Mouse (Mus musculus) kidney, embryonic 14.5 days (tissue): ENCODE measurements around the gene Atl3. TPM values are rescaled to one million over a fixed set of nuclear protein-coding genes. Genes with fewer than 3 reads are reported as not detected.

Experiments
- ATAC-seq: fragments of 200-750 bp; cut with Nextera tagmentation; 2 replicates; pipeline ENCODE4 v1.8.0; 2017; ENCODE audit warnings: moderate number of reproducible peaks, mild to moderate bottlenecking, moderate TSS enrichment, moderate library complexity; ENCODE audit not compliant: low FRiP score, low TSS enrichment
- H3K27ac ChIP-seq: fragments of 300-500 bp; sonication (generic); 2 replicates; pipeline ENCODE4 v1.5.1; 2014; ENCODE audit warnings: low read depth, mild to moderate bottlenecking, low read length, moderate library complexity, mixed read lengths
- H3K27me3 ChIP-seq: fragments of 300-500 bp; sonication (generic); 2 replicates; pipeline ENCODE4 v1.6.1; 2014; ENCODE audit warnings: mild to moderate bottlenecking, low read length; ENCODE audit not compliant: control insufficient read depth, insufficient read depth
- H3K36me3 ChIP-seq: fragments of 300-500 bp; sonication (generic); 2 replicates; pipeline ENCODE4 v1.6.1; 2014; ENCODE audit warnings: low read length, mixed read lengths; ENCODE audit not compliant: control insufficient read depth, insufficient read depth
- H3K4me1 ChIP-seq: fragments of 300-500 bp; sonication (generic); 2 replicates; pipeline ENCODE4 v1.6.1; 2014; ENCODE audit warnings: low read length, mixed read lengths; ENCODE audit not compliant: control insufficient read depth, insufficient read depth
- H3K4me2 ChIP-seq: fragments of 300-500 bp; sonication (generic); replicated peaks from 2 replicates; pipeline ENCODE4 v1.6.1; 2014; ENCODE audit warnings: low read depth, mild to moderate bottlenecking, low read length
- H3K4me3 ChIP-seq: fragments of 300-500 bp; sonication (generic); 2 replicates; pipeline ENCODE4 v1.5.1; 2014; ENCODE audit warnings: mild to moderate bottlenecking, low read length
- H3K9ac ChIP-seq: fragments of 300-500 bp; sonication (generic); 2 replicates; pipeline ENCODE4 v1.6.1; 2014; ENCODE audit warnings: low read depth, mild to moderate bottlenecking, low read length, moderate library complexity
- H3K9me3 ChIP-seq: fragments of 300-500 bp; sonication (generic); 2 replicates; pipeline ENCODE4 v1.6.1; 2016; ENCODE audit warnings: low read length; ENCODE audit not compliant: control insufficient read depth
- WGBS: fragments of 180-500 bp; shearing (Covaris S2); extraction: QIAGEN DNeasy Blood & Tissue Kit; methylation state at CpG from one replicate; pipeline ENCODE4 v1.1.7; 2014; 5-methylcytosine and 5-hydroxymethylcytosine counted together
- polyA plus RNA-seq: library from polyadenylated mRNA; unstranded; fragments of >200 nt; fragmentation: Nextera tagmentation; extraction: Ambion mirVana; gene quantifications from 2 replicates; pipeline ENCODE4 v1.2.1, GENCODE M21; 2014

Gene Atl3
- polyA plus RNA-seq, 1 experiment from 2014 or later: 17.7 TPM

DNA sequence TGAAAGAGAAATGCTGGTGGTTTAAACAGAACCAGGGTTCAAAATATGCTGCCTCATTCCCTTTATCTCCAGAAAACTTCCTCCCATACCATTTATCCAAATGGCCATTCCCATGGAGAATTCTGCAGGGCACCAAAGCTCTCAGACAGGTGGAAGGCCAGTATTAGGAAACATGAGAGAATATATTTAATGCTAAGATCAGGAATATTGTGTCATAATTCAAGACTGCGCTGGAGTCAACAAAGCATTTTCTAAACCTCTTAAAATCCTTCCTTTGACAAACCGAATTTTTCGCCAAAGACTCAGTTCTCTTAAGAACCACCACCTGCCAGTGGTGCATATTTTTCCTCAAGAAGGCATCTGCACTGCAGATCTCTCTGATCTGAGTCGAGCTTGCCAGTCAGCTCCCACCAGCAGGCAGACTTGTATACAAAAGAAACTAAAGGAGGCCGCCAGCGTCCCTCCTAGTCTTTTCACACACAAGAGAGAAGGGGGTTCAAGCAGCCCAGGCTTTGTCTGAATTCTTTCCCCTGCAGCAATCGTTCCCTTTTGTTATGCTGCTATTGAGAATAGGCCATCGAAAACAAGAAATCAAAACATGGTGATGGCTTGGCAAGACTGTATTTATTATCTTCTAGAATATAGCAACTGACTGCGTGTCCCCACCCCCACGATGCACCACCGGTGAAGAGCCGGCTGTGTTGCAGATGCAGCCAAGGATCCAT, 12.1 kb upstream of the Atl3 start:
- Histone ChIP-seq H3K4me1 (peaks cover 3% of the 10 kb centered on the region; the same call in 1 of the 2 replicates), H3K36me3 (0 out of 2 replicates have a peak, but pooled peaks cover 4% of the 10 kb centered on the region), H3K9me3 (no peaks in the 10 kb centered on the region), H3K4me3 (peak overlapping the region; percentile 71), H3K27ac (no peak overlapping the region), H3K27me3 (no peaks in the 10 kb centered on the region), H3K4me2 (peak overlapping the region; percentile 65), H3K9ac (peak overlapping the region; percentile 91; the same call in 1 of the 2 replicates)
- 5% methylated on average over 12 of the region's 12 CpGs for WGBS
- no peak for ATAC-seq

DNA sequence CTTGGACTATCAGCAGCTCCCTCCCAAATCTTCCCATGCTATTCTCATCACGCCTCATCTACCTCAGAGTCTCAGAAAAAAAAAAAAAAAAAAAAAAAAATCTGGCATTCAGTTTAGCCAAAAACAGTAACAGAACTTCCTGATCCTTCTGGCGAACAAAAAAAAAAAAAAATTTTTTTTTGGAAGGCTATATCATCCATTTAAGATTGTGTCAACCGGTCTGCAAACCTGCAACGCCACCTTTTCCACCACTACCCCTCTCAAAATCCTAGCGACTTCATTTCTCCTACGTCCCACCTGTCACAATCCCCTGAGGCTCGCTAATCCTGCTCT, 11.6 kb upstream of the Atl3 start:
- Histone ChIP-seq H3K4me3 (peak overlapping the region; percentile 71), H3K27ac (peak overlapping the region; percentile 97), H3K9ac (peak overlapping the region; percentile 91), H3K4me2 (peak overlapping the region; percentile 65), H3K9me3 (no peaks in the 10 kb centered on the region), H3K4me1 (peaks cover 3% of the 10 kb centered on the region; the same call in 1 of the 2 replicates), H3K36me3 (0 out of 2 replicates have a peak, but pooled peaks cover 1% of the 10 kb centered on the region), H3K27me3 (no peaks in the 10 kb centered on the region)
- 0% methylated on average over 7 of the region's 7 CpGs for WGBS
- ATAC-seq: no peak

DNA sequence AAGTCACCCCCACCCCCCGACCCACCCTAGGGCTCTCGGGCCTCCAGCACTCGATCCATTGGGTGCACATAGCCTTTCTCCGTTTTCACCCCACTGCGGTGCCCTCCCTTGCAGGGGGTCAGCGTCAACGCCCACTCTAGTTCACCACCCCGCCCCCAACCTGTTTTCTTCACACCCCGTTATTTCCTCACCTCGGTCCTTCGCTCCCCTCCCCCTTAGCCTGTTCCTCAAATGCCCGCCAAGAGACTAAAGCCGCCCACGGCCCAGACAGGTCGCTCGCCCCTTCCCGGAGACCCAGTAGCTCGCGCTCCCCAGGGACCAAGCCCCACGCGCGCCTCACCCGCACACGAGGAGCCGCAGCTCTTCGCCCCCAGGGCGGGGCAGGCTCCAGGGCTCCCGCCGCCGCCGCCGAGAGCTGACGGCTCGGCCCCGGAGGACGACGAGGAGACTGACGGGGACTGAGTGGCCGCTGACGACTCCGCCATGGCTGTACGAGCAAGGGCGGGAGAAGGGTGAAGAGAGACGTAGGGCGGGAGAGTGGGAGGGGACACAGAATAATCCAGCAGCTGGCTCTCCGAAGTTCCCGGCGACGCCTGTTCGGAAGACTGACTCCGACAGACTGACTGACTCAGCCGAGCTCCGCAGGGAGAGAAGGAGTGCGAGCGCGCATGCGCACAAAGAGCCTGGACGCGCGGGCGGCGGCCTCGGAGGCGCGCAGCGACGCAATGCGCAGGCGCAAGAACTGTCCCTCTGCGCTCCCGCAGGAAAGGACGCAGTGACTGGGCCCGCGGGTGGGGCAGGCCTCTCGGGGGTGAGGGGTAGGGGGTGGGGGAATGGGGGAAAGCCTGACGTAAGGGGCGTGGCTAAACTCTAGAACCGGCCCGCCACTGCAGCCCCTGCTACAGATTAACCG, 11.0 kb upstream of the Atl3 start, which contains the start of gene Rtn3:
TSS of gene Rtn3 (minus strand) at position 683 of the 913 bp plus-strand sequence.
- WGBS: under 1% methylated on average over 79 of the region's 80 CpGs
- peaks cover 3% of the 10 kb centered on the region; the same call in 1 of the 2 replicates for H3K4me1 ChIP-seq
- no peaks in the 10 kb centered on the region for H3K9me3 ChIP-seq
- peak within 1 kb of the TSS; percentile 71 for H3K4me3 ChIP-seq
- H3K9ac ChIP-seq: peak within 1 kb of the TSS; percentile 91
- no peaks in the 10 kb centered on the region for H3K27me3 ChIP-seq
- H3K4me2 ChIP-seq: peak within 1 kb of the TSS; percentile 65
- peak; percentile 95 for ATAC-seq
- H3K27ac ChIP-seq: peak within 1 kb of the TSS; percentile 97
- H3K36me3 ChIP-seq: no peaks in the 10 kb centered on the region

DNA sequence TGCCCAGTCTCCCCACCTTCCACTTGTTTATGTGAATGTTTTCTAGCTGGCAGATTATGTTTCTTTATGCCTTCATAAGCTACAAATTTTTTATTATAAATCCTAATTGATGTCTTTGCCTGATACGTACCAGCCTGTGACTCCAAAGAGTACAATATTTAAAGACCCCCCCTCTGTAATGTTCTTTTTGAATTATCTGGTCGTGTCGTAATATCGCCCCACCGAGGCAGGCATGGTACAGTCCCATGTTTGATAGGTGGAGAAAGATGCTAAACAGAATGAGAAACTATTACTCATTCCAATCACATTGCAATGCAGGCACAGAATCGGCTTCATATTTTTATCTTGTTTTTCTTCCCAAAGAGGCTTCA, 10.3 kb upstream of the Atl3 start:
- H3K27ac ChIP-seq: peak overlapping the region; percentile 62; the same call in 1 of the 2 replicates

DNA sequence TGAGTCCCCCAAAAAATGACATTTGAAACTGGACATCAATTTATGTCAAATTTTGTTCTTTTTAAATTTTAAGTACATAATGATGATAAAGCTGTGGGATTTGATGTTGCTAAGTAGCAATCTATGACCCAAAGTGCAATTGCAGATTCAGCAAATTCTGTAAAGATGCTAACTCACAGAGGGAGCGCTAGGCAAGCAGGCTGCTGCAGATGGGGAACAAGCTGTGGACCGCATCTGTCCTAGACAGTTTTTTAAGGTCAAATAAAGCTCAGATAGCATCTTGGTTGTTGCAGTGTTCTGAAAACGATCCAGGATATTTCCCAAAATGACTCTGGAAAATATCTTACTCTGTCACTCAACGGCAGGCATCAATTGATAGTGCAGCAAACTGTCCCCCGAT, 9.8 kb upstream of the Atl3 start:
- Histone ChIP-seq H3K27me3 (no peaks in the 10 kb centered on the region), H3K4me2 (peak overlapping the region; percentile 65), H3K36me3 (no peaks in the 10 kb centered on the region), H3K27ac (peak overlapping the region; percentile 62; the same call in 1 of the 2 replicates), H3K9ac (peak overlapping the region; percentile 38; the same call in 1 of the 2 replicates), H3K9me3 (no peaks in the 10 kb centered on the region), H3K4me1 (peaks cover 3% of the 10 kb centered on the region; the same call in 1 of the 2 replicates), H3K4me3 (peak overlapping the region; percentile 71; the same call in 1 of the 2 replicates)
- WGBS: 74% methylated on average over 5 of the region's 5 CpGs
- no peak for ATAC-seq

More for the DNA sequence above, 10.3 kb upstream of the Atl3 start:
- peak overlapping the region; percentile 12; the same call in 1 of the 2 replicates for H3K9ac ChIP-seq
- no peaks in the 10 kb centered on the region for H3K9me3 ChIP-seq
- peak; percentile 61 for ATAC-seq
- H3K4me2 ChIP-seq: peak overlapping the region; percentile 65
- no peaks in the 10 kb centered on the region for H3K27me3 ChIP-seq
- WGBS: 2% methylated on average over 6 of the region's 6 CpGs
- H3K36me3 ChIP-seq: no peaks in the 10 kb centered on the region
- peaks cover 3% of the 10 kb centered on the region; the same call in 1 of the 2 replicates for H3K4me1 ChIP-seq
- peak overlapping the region; percentile 71 for H3K4me3 ChIP-seq

DNA sequence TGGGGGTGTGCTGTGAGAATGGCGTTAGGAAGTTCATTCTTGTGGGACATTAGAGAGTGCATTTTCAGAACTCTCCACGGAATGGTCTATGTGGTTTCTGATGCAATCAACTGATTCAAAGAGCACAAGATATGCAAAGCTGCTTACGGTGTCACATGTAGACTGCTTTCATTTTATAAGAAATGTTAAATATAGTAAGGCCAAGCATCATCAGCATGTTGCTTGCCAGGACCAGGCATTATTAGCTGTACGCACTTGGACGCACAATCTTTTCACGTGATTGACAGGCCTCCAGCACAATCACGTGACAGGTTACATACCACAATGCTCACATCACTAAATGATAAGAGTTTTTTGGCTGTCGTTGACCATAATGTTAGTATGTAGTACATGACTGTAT, 6.2 kb upstream of the Atl3 start:
- WGBS: 87% methylated on average over 8 of the region's 8 CpGs
- no peak overlapping the region for H3K27ac ChIP-seq
- H3K36me3 ChIP-seq: no peaks in the 10 kb centered on the region
- no peak for ATAC-seq
- no peak overlapping the region for H3K4me2 ChIP-seq
- no peaks in the 10 kb centered on the region; the same call in 1 of the 2 replicates for H3K4me1 ChIP-seq
- H3K27me3 ChIP-seq: no peaks in the 10 kb centered on the region
- no peak overlapping the region for H3K4me3 ChIP-seq
- no peaks in the 10 kb centered on the region for H3K9me3 ChIP-seq
- H3K9ac ChIP-seq: no peak overlapping the region

DNA sequence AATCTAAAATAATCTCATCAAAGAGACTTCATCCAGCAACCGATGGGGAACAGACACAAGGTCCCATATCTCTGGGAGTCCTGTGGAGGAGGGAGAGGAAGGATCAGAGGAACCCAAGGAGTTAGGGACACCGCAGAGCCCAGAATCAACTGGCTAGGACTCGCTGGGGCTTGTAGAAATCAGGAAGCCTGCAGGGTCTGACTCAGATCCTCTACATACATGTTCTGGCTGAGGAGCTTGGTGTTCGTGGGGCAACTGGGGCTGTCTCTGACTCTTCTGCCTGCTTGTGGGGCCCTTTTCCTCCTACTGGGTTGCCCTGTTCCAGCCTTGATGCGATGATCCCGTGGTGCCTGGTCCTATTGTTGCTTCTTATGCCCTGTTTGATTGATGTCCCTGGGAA, 1.9 kb upstream of the Atl3 start:
- Histone ChIP-seq H3K27me3 (no peaks in the 10 kb centered on the region), H3K36me3 (no peaks in the 10 kb centered on the region), H3K4me3 (no peak overlapping the region), H3K4me1 (0 out of 2 replicates have a peak, but pooled peaks cover 3% of the 10 kb centered on the region), H3K9me3 (no peaks in the 10 kb centered on the region), H3K4me2 (no peak overlapping the region), H3K9ac (no peak overlapping the region), H3K27ac (no peak overlapping the region)
- ATAC-seq: no peak
- 90% methylated on average over 6 of the region's 6 CpGs for WGBS

DNA sequence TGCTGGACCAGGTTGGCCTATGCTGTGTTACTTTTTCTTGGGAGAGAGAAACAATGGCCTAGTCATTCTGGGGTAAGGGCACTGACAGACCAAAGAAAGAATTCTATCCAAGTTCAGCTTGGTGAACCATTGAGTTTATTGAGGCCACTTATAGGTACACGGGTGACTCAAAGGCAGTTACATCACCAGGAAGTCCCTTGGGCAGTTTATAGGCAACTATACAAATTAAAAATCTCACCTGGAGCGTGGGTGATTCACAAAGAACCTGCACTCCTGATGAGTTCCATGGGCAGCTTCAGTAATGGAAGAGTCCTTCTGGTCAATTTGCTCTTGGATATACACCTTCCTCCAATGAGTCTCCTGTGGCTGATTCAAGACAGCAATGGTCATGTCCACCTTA, 1.2 kb upstream of the Atl3 start:
- Histone ChIP-seq H3K9ac (no peak overlapping the region), H3K36me3 (no peaks in the 10 kb centered on the region), H3K9me3 (no peaks in the 10 kb centered on the region), H3K27ac (no peak overlapping the region), H3K27me3 (no peaks in the 10 kb centered on the region), H3K4me1 (0 out of 2 replicates have a peak, but pooled peaks cover 3% of the 10 kb centered on the region), H3K4me3 (no peak overlapping the region), H3K4me2 (no peak overlapping the region)
- no peak for ATAC-seq
- 87% methylated on average over 2 of the region's 2 CpGs for WGBS
